Mouse (Mus musculus): ENCODE measurements around the gene Fam13a.

Fam13a gene

GRCm38 (mm10) chr6:59004630-59005029 is 19.7 kb downstream of the Fam13a start:
- no peak for DNase-seq (ENCODE audit: extremely low spot score, low read depth, low spot score)

- no peak for DNase-seq (ENCODE audit: extremely low spot score, low read depth, low spot score)
These were observed 25.3 kb downstream of the Fam13a start for GRCm38 (mm10) chr6:58999044-58999453.

GRCm38 (mm10) chr6:58998528-58998927 is 25.8 kb downstream of the Fam13a start:
- no peak for DNase-seq (ENCODE audit: extremely low spot score, low read depth, low spot score)

GRCm38 (mm10) chr6:58989149-58989548 is 35.2 kb downstream of the Fam13a start:
- DNase-seq (ENCODE audit: extremely low spot score, low read depth, low spot score) = no peak

GRCm38 (mm10) chr6:58988706-58989105 is 35.6 kb downstream of the Fam13a start:
- DNase-seq (ENCODE audit: extremely low spot score, low read depth, low spot score) = no peak

- DNase-seq (ENCODE audit: extremely low spot score, low read depth, low spot score) = no peak
These were observed 37.2 kb downstream of the Fam13a start for GRCm38 (mm10) chr6:58987166-58987565.

- DNase-seq (ENCODE audit: extremely low spot score, low read depth, low spot score) = no peak
These were observed 39.2 kb downstream of the Fam13a start for GRCm38 (mm10) chr6:58985186-58985585.

GRCm38 (mm10) chr6:58975249-58975648 is 49.1 kb downstream of the Fam13a start:
- no peak for DNase-seq (ENCODE audit: extremely low spot score, low read depth, low spot score)

GRCm38 (mm10) chr6:58974428-58974827 is 49.9 kb downstream of the Fam13a start:
- DNase-seq (ENCODE audit: extremely low spot score, low read depth, low spot score) = no peak

GRCm38 (mm10) chr6:58972873-58973272 is 51.5 kb downstream of the Fam13a start:
- no peak for DNase-seq (ENCODE audit: extremely low spot score, low read depth, low spot score)

GRCm38 (mm10) chr6:58968272-58968671 is 56.1 kb downstream of the Fam13a start:
- DNase-seq (ENCODE audit: extremely low spot score, low read depth, low spot score) = no peak

GRCm38 (mm10) chr6:58965071-58965831 is 59.1 kb downstream of the Fam13a start:
- DNase-seq (ENCODE audit: extremely low spot score, low read depth, low spot score) = no peak

- DNase-seq (ENCODE audit: extremely low spot score, low read depth, low spot score) = no peak
These were observed 59.8 kb downstream of the Fam13a start for GRCm38 (mm10) chr6:58964565-58964964.

- no peak for DNase-seq (ENCODE audit: extremely low spot score, low read depth, low spot score)
These were observed 60.3 kb downstream of the Fam13a start for GRCm38 (mm10) chr6:58964091-58964490.

GRCm38 (mm10) chr6:58962691-58963090 is 61.7 kb downstream of the Fam13a start:
- no peak for DNase-seq (ENCODE audit: extremely low spot score, low read depth, low spot score)

GRCm38 (mm10) chr6:58960523-58960922 is 63.8 kb downstream of the Fam13a start:
- no peak for DNase-seq (ENCODE audit: extremely low spot score, low read depth, low spot score)

- no peak for DNase-seq (ENCODE audit: extremely low spot score, low read depth, low spot score)
These were observed 73.0 kb downstream of the Fam13a start for GRCm38 (mm10) chr6:58951128-58951992.

GRCm38 (mm10) chr6:58950410-58950809 is 73.9 kb downstream of the Fam13a start:
- DNase-seq (ENCODE audit: extremely low spot score, low read depth, low spot score) = no peak

GRCm38 (mm10) chr6:58946840-58947239 is 77.5 kb downstream of the Fam13a start:
- no peak for DNase-seq (ENCODE audit: extremely low spot score, low read depth, low spot score)

- no peak for DNase-seq (ENCODE audit: extremely low spot score, low read depth, low spot score)
These were observed 78.1 kb downstream of the Fam13a start for GRCm38 (mm10) chr6:58946246-58946645.

- DNase-seq (ENCODE audit: extremely low spot score, low read depth, low spot score) = no peak
These were observed 80.4 kb downstream of the Fam13a start for GRCm38 (mm10) chr6:58943958-58944357.

GRCm38 (mm10) chr6:58942276-58942675 is 82.1 kb downstream of the Fam13a start:
- DNase-seq (ENCODE audit: extremely low spot score, low read depth, low spot score) = no peak
